Comparison of ENCODE assay signal across 7 mouse cellular contexts in the genomic region with DNA sequence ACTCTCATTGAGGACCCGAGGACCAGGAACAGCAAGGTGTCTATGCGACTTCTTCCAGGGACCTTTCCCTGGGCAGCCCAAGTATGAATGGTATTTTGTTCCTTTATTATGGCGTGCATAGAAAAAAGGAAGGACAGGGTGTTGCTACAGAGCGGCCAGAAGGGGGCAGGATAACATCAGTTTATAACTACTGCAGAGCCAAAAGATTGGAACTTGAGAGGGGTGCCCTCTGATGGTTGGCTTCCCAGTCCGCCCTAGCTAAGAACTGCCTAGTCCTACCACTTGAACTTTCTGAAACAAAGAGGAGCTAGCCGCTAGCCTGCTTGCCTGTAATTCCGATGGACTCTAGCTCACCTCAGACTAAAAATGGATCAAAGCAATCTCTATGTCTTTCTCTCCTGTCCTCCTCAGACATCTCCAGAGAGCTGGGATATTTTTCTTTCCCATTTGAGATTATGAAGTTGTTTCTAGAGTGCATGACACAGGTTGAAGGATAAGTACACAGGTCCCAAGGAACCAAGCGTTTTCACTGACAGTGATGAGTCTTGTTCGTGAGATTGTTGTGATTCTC. TPM values are rescaled to one million over a fixed set of nuclear protein-coding genes. Genes with fewer than 3 reads are reported as not detected.
DNase-seq lines count a peak whose midpoint lies in the region; ATAC-seq and TF ChIP-seq lines count a peak whose summit lies in the region.

No protein-coding gene starts in this region.

- H3K27me3 ChIP-seq in Patski: peaks cover 8% of the 10 kb centered on the region
- H3K27me3 ChIP-seq in cerebellum, adult 2 months (ENCODE audit: control insufficient read depth, insufficient read depth, low read length): no peaks in the 10 kb centered on the region

- TF ChIP-seq CTCF in Patski (IDR thresholded peaks at IDR 0.05): peak; percentile 87
- peak; percentile 83 for TF ChIP-seq CTCF in cerebellum, adult 2 months (IDR thresholded peaks at IDR 0.05; ENCODE audit: borderline replicate concordance, insufficient read depth, low read depth, low read length)

- POLR2A ChIA-PET in Patski (lab: Charles Lee): no interaction called here

- no peak for DNase-seq in Patski (ENCODE audit: low read depth, low spot score)
- DNase-seq in cerebellum, adult 2 months: peak; percentile 72 to 76
- peak; percentile 55 to 88 for DNase-seq in frontal cortex, adult 2 months (ENCODE audit: extremely low spot score in 1 of 2, low spot score in 1 of 2)
- DNase-seq in hindlimb bud, embryonic 11.5 days (ENCODE audit: extremely low spot score, low read depth, low spot score): peak; percentile 73
- peak; percentile 76 to 82 for DNase-seq in left cerebral cortex, adult 18-20 months (ENCODE audit: low spot score in 2 of 2)
- DNase-seq in right cerebral cortex, postnatal 14 days: peak; percentile 77

- peak; percentile 45 for ATAC-seq in Patski
- ATAC-seq in megakaryocyte, adult 5-6 weeks (ENCODE audit: poor library complexity, severe bottlenecking): peak; percentile 83

- no peak overlapping the region for H3K27ac ChIP-seq in cerebellum, adult 2 months (ENCODE audit: insufficient read depth, low read length)

- H3K4me1 ChIP-seq in cerebellum, adult 2 months (ENCODE audit: control insufficient read depth, insufficient read depth, low read length): peaks cover 8% of the 10 kb centered on the region

- no peak overlapping the region for H3K4me3 ChIP-seq in cerebellum, adult 2 months (replicated peaks; ENCODE audit: insufficient read depth, low read depth, low read length)

- CTCF ChIA-PET in Patski (lab: Charles Lee): interaction anchor here (0.7 to 3.8 kb wide), 8 partner anchors 15 to 256 kb away, joined by 3 to 16 read pairs (median 4); a partner anchor contains a TSS

- WGBS in cerebellum, adult 2 months: 12% methylated on average over 9 of the region's 9 CpGs

- TF ChIP-seq POLR2A in cerebellum, adult 2 months (IDR thresholded peaks at IDR 0.05; ENCODE audit: borderline replicate concordance, insufficient read depth, low read length): no peak

- in situ Hi-C loops in Patski (cut with MboI; ENCODE audit: low pct_unique_long_range_greater_than_20kb): no loop called here

RNA-seq across cellular contexts. Expression of a gene that starts 16.5 kb away (rescaled TPM):
- 73.1 TPM for polyA plus RNA-seq in Patski (2021)
- 26.9 TPM in 2 replicates for polyA plus RNA-seq in cerebellum, adult 2 months (2012; rRNA removed)
- polyA plus RNA-seq in frontal cortex, adult 2 months (2012; rRNA removed): 14.5 and 17.8 TPM in 2 replicates
- 10 to 100 TPM; 48.4 to 51.5 TPM for total RNA-seq in left cerebral cortex, adult 18-20 months (2021)
- total RNA-seq in megakaryocyte, adult 5-6 weeks (2015): 14.9 and 16.4 TPM in 2 replicates
- total RNA-seq in megakaryocyte, adult 5-6 weeks (2017): 19.8 and 20.2 TPM in 2 replicates

RNA-seq across cellular contexts. Expression of a gene that starts 33.2 kb away (rescaled TPM):
- polyA plus RNA-seq in Patski (2021): not detected
- polyA plus RNA-seq in cerebellum, adult 2 months (2012; rRNA removed): 0.11 and 0.19 TPM in 2 replicates
- polyA plus RNA-seq in frontal cortex, adult 2 months (2012; rRNA removed): 25.4 and 26.9 TPM in 2 replicates
- 10 to 100 TPM; 32.5 to 42.6 TPM for total RNA-seq in left cerebral cortex, adult 18-20 months (2021)
- total RNA-seq in megakaryocyte, adult 5-6 weeks (2015): not detected in 2 replicates
- total RNA-seq in megakaryocyte, adult 5-6 weeks (2017): not detected in 2 replicates

Comparison
In these comparisons a context has a peak if more than half of its experiments do, and no peak if none do; other contexts are left out.
1. RNA of a gene that starts 33.2 kb away (polyA plus RNA-seq): 25.4 to 26.9 TPM in frontal cortex, adult 2 months; 0.11 to 0.19 TPM in cerebellum, adult 2 months and not detected in Patski (single experiment); every median in the first group is over 10 times any median in the second.